Mouse (Mus musculus) lung, postnatal 0 days (tissue): ENCODE measurements around the gene Gmfg.

Experiments used
- CTCF ChIP-seq: IDR thresholded peaks from 2 replicates; pipeline ENCODE4 v1.5.1; 2016; ENCODE audit warnings: antibody characterized with exemption, mild to moderate bottlenecking
- EP300 ChIP-seq: IDR thresholded peaks from 2 replicates; pipeline ENCODE4 v1.6.1; 2016; ENCODE audit warnings: antibody characterized with exemption, mild to moderate bottlenecking, control low read depth

DNA sequence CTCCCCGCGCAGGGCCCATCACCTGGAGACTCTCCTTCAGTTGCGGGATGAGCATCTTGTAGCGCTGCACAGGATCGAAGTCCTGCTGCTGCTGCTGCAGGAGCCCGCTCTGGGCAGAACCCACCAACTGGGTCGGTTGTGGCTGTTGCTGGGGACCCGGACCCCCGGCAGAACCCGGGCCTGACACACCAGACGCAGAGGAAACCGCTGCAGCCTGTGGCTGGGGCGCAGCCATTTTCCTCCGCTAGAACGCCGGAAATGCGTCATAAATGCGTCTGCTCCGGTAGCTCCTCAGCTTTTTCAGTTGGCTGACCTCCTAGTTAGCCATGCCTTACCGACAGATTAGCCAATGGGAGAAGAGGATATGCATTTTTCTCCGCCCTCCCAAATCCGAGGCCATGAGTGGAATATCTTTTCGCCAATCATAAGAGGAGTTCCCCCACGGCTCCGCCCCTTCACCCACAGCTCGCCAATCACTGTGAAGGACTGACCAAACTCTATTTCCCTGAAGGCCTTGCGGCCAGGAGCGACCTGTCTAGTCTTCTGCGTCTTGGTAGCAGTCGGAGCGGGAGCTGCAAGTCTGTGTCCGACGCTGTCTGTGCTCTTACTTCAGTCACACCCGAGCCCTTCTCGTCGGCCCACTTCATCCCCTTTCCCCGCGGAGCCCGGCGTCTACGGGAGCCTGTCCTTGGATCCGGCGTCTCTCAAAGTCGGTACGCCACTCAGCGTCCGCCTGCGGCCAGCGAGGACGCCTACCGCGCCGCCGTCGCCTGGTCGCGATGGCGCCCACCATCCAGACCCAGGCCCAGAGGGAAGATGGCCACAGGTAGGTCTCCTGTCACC lies 44.6 kb upstream of the Gmfg start, which contains the start of the genes Med29 and Paf1:
- TF ChIP-seq CTCF (0 out of 2 replicates have a peak, but pooled peaks have one; percentile 3), EP300 (no peak)
